Mouse (Mus musculus): ENCODE results near the gene Ccdc81. TPM values are rescaled to one million over a fixed set of nuclear protein-coding genes. Genes with fewer than 3 reads are reported as not detected.

Ccdc81 gene
- total RNA-seq, 1 experiment: 0.13 TPM

DNA sequence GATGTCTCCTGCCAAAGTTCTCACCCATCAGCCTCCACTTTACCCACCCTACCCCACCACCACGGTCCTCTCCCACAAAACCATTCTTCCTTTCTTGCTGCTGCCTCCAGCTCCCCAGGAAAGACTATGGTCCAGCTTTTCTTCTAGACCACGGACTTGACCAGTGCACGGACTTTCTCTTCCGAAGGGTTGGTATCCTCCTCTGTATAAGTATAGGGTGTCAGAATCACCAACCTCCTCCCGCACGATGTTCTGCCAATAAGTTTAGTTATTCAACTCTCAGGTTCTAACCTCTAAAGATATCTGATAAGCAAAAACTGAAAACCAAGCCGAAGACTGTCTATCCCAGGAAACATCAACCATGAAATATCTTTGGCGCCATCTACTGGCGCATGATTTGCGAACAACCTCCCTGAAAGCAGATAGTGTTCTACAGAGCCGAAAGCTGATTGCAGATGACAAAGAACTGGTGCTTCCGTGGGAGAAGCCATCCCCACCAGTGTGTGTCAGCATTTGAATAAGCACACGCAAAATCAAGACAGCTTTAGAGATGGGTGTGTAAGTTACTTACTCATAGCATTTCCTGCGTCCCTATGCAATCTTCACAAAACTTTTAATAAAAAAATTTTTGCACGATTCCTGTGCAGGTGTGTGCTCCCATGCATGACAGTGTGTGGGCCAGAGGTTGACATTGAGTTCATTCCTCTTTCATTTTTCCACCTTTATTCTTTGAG, 61.6 kb downstream of the Ccdc81 start:
- H3K36me3 ChIP-seq (ENCODE audit: control insufficient read depth, insufficient read depth, low read length, poor library complexity, severe bottlenecking): no peaks in the 10 kb centered on the region
- no peaks in the 10 kb centered on the region for H3K4me1 ChIP-seq (ENCODE audit: control insufficient read depth in 2 of 2, insufficient read depth in 2 of 2, low read length in 2 of 2, poor library complexity in 1 of 2)
- DNase-seq (ENCODE audit: low read depth, low spot score): peak; percentile 74
- in situ Hi-C loops (cut with MboI; ENCODE audit: low sequenced_read_pairs in 2 of 2, unreplicated experiment in 2 of 2): loop anchor here (10.0 to 25.0 kb wide), 2 partner anchors 330 to 337 kb away; no protein-coding TSS in a partner anchor
- no peaks in the 10 kb centered on the region for H3K9me3 ChIP-seq (ENCODE audit: control insufficient read depth, insufficient read depth, low read depth, low read length)
- H3K27ac ChIP-seq (ENCODE audit: insufficient read depth, low read depth, low read length, poor library complexity, severe bottlenecking): no peak overlapping the region
- no peak overlapping the region for H3K9ac ChIP-seq (ENCODE audit: insufficient read depth, low read depth, low read length, poor library complexity, severe bottlenecking)
- TF ChIP-seq ZNF384 (IDR thresholded peaks at IDR 0.05; ENCODE audit: low read depth, low read length) (no peak), ZC3H11A (IDR thresholded peaks at IDR 0.05; ENCODE audit: borderline replicate concordance, low read depth, low read length) (peak; percentile 95)
- no peak overlapping the region for H3K4me3 ChIP-seq (ENCODE audit: insufficient read depth in 1 of 2, low read depth in 1 of 2, low read length in 2 of 2, poor library complexity in 1 of 2, severe bottlenecking in 1 of 2)

DNA sequence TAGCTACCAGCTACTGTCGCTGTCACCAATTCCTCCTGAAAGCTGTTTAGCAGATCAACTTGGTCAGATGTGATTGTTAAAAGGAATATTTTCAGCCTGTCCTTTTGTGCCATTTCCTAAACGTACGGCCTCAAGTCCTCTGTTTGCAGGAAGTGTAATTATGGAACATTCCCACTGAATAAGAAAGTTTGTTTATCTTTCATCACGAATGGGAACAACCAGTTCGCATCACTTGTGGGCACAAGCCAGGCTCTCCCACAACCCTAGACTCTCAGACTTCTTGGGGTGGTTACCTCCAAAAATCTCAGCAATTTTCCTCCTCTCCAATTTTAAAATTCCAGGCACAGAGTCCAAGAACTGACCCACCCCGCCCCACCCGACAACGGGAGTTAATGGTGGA, 63.7 kb downstream of the Ccdc81 start:
- no peak for TF ChIP-seq ZNF384 (IDR thresholded peaks at IDR 0.05; ENCODE audit: low read depth, low read length)
- TF ChIP-seq MAFK (IDR thresholded peaks at IDR 0.05; ENCODE audit: insufficient read depth, low read depth, low read length): no peak
- no peak for TF ChIP-seq HCFC1 (IDR thresholded peaks at IDR 0.05; ENCODE audit: borderline replicate concordance, insufficient read depth, low read length)
- no peak for TF ChIP-seq CHD2 (IDR thresholded peaks at IDR 0.05; ENCODE audit: low read depth, low read length)
- TF ChIP-seq ZC3H11A (IDR thresholded peaks at IDR 0.05; ENCODE audit: borderline replicate concordance, low read depth, low read length): no peak
- Histone ChIP-seq H3K36me3 (ENCODE audit: control insufficient read depth, insufficient read depth, low read length, poor library complexity, severe bottlenecking) (no peaks in the 10 kb centered on the region), H3K9me3 (ENCODE audit: control insufficient read depth, insufficient read depth, low read depth, low read length) (no peaks in the 10 kb centered on the region), H3K27ac (ENCODE audit: insufficient read depth, low read depth, low read length, poor library complexity, severe bottlenecking) (no peak overlapping the region), H3K9ac (ENCODE audit: insufficient read depth, low read depth, low read length, poor library complexity, severe bottlenecking) (no peak overlapping the region), H3K4me1 (ENCODE audit: control insufficient read depth in 2 of 2, insufficient read depth in 2 of 2, low read length in 2 of 2, poor library complexity in 1 of 2) (no peaks in the 10 kb centered on the region), H3K4me3 (ENCODE audit: insufficient read depth in 1 of 2, low read depth in 1 of 2, low read length in 2 of 2, poor library complexity in 1 of 2, severe bottlenecking in 1 of 2) (no peak overlapping the region)
- in situ Hi-C loops (cut with MboI; ENCODE audit: low sequenced_read_pairs in 2 of 2, unreplicated experiment in 2 of 2): loop anchor here (10.0 to 25.0 kb wide), 2 partner anchors 327 to 335 kb away; no protein-coding TSS in a partner anchor
- no peak for DNase-seq (ENCODE audit: low read depth, low spot score)

DNA sequence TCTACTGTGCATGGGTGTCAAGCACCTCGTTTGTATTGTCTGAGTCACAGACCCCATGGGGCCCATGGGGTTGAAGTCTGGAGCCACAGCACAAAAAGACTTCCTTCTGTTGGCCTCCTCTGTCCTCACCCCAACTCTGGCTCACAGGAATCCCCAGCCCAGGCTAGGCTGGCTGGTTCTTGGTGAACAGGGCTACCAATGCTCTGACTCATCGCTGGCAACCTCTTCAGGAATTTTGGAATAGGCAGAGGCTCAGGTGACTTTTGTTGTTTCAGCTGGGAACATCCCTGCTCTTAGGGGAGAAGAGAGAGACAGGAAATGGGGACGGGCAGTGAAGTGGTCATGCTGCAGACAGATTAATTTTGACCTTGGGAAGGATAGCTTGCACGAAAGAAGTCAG, 65.6 kb downstream of the Ccdc81 start:
- in situ Hi-C loops (cut with MboI; ENCODE audit: low sequenced_read_pairs in 2 of 2, unreplicated experiment in 2 of 2): loop anchor here in 1 of 2 experiments (25.0 kb wide), 1 partner anchor 326 kb away; no protein-coding TSS in a partner anchor
- Histone ChIP-seq H3K9me3 (ENCODE audit: control insufficient read depth, insufficient read depth, low read depth, low read length) (no peaks in the 10 kb centered on the region), H3K4me1 (ENCODE audit: control insufficient read depth in 2 of 2, insufficient read depth in 2 of 2, low read length in 2 of 2, poor library complexity in 1 of 2) (no peaks in the 10 kb centered on the region), H3K27ac (ENCODE audit: insufficient read depth, low read depth, low read length, poor library complexity, severe bottlenecking) (no peak overlapping the region), H3K9ac (ENCODE audit: insufficient read depth, low read depth, low read length, poor library complexity, severe bottlenecking) (no peak overlapping the region), H3K36me3 (ENCODE audit: control insufficient read depth, insufficient read depth, low read length, poor library complexity, severe bottlenecking) (no peaks in the 10 kb centered on the region), H3K4me3 (ENCODE audit: insufficient read depth in 1 of 2, low read depth in 1 of 2, low read length in 2 of 2, poor library complexity in 1 of 2, severe bottlenecking in 1 of 2) (no peak overlapping the region)
- TF ChIP-seq CHD2 (IDR thresholded peaks at IDR 0.05; ENCODE audit: low read depth, low read length) (no peak), MAFK (IDR thresholded peaks at IDR 0.05; ENCODE audit: insufficient read depth, low read depth, low read length) (no peak), HCFC1 (IDR thresholded peaks at IDR 0.05; ENCODE audit: borderline replicate concordance, insufficient read depth, low read length) (no peak), ZC3H11A (IDR thresholded peaks at IDR 0.05; ENCODE audit: borderline replicate concordance, low read depth, low read length) (no peak), ZNF384 (IDR thresholded peaks at IDR 0.05; ENCODE audit: low read depth, low read length) (no peak)
- DNase-seq (ENCODE audit: low read depth, low spot score): no peak

- H3K4me3 ChIP-seq (ENCODE audit: insufficient read depth in 1 of 2, low read depth in 1 of 2, low read length in 2 of 2, poor library complexity in 1 of 2, severe bottlenecking in 1 of 2): no peak overlapping the region
- in situ Hi-C loops (cut with MboI; ENCODE audit: low sequenced_read_pairs in 2 of 2, unreplicated experiment in 2 of 2): loop anchor here in 1 of 2 experiments (25.0 kb wide), 1 partner anchor 324 kb away; no protein-coding TSS in a partner anchor
- no peaks in the 10 kb centered on the region for H3K9me3 ChIP-seq (ENCODE audit: control insufficient read depth, insufficient read depth, low read depth, low read length)
- H3K27ac ChIP-seq (ENCODE audit: insufficient read depth, low read depth, low read length, poor library complexity, severe bottlenecking): no peak overlapping the region
- H3K9ac ChIP-seq (ENCODE audit: insufficient read depth, low read depth, low read length, poor library complexity, severe bottlenecking): no peak overlapping the region
- TF ChIP-seq HCFC1 (IDR thresholded peaks at IDR 0.05; ENCODE audit: borderline replicate concordance, insufficient read depth, low read length) (no peak), CHD2 (IDR thresholded peaks at IDR 0.05; ENCODE audit: low read depth, low read length) (no peak), MAFK (IDR thresholded peaks at IDR 0.05; ENCODE audit: insufficient read depth, low read depth, low read length) (no peak), ZNF384 (IDR thresholded peaks at IDR 0.05; ENCODE audit: low read depth, low read length) (no peak), ZC3H11A (IDR thresholded peaks at IDR 0.05; ENCODE audit: borderline replicate concordance, low read depth, low read length) (no peak)
- no peak for DNase-seq (ENCODE audit: low read depth, low spot score)
- no peaks in the 10 kb centered on the region for H3K36me3 ChIP-seq (ENCODE audit: control insufficient read depth, insufficient read depth, low read length, poor library complexity, severe bottlenecking)
- no peaks in the 10 kb centered on the region for H3K4me1 ChIP-seq (ENCODE audit: control insufficient read depth in 2 of 2, insufficient read depth in 2 of 2, low read length in 2 of 2, poor library complexity in 1 of 2)
These were observed 66.8 kb downstream of the Ccdc81 start for GRCm38 (mm10) chr7:89836676-89837075.
